ENCODE assay signal across 16 mouse cellular contexts in the genomic region with DNA sequence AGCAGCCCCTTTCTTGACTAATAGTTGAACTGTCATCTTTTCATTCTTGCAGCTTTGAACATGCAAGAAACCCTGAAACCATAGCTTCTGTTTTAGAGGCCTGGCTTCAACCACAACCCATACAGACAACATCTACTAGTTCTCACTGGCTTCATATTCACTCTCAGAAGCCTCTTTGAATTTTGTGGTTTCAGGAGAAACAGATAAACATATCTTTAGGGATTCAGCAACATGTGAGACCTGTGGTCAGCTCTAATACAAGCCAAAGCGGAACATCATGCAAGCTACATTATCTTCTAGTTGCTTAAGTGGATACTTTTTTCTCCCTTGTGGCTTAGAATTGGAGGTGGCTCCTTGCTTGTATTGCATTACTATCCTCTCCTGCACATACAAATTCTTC.
"Had no signal": no experiment of that assay in that cellular context is flagged by ENCODE, and none has a peak within 500 bp of the region (broad histone marks: within the 10 kb centered on the region; RNA-seq: fewer than 3 reads in every experiment).

No protein-coding gene starts in this region.

- H3K4me3 ChIP-seq: neural tube, embryonic 13.5 days; neural tube, embryonic 15.5 days; stomach, embryonic 15.5 days had no signal

- DNase-seq: retina, postnatal 1 day; right cerebral cortex, adult 18-20 months; right cerebral cortex, postnatal 14 days; right cerebral cortex, postnatal 25 days; right cerebral cortex, postnatal 4 days; spleen, adult 18-20 months; thymus, adult 18-20 months; thymus, adult 2 months; thymus, postnatal 14 days; thymus, postnatal 25 days; thymus, postnatal 36 days; thymus, postnatal 4 days had no signal

- H3K4me1 ChIP-seq: neural tube, embryonic 13.5 days; neural tube, embryonic 15.5 days; stomach, embryonic 15.5 days had no signal

- H3K27ac ChIP-seq: neural tube, embryonic 13.5 days; neural tube, embryonic 15.5 days; stomach, embryonic 15.5 days; stomach, postnatal 0 days had no signal

- H3K9me3 ChIP-seq: neural tube, embryonic 13.5 days; neural tube, embryonic 15.5 days; stomach, embryonic 15.5 days had no signal

- H3K9ac ChIP-seq: neural tube, embryonic 13.5 days; neural tube, embryonic 15.5 days; stomach, embryonic 15.5 days had no signal

- H3K36me3 ChIP-seq: neural tube, embryonic 13.5 days; neural tube, embryonic 15.5 days; stomach, embryonic 15.5 days had no signal

- H3K4me2 ChIP-seq: neural tube, embryonic 13.5 days; neural tube, embryonic 15.5 days; stomach, embryonic 15.5 days had no signal

- H3K27me3 ChIP-seq: neural tube, embryonic 13.5 days; neural tube, embryonic 15.5 days; stomach, embryonic 15.5 days had no signal
